Mouse (Mus musculus) embryonic fibroblast, embryonic 13.5 days (primary cell): Measurements from ENCODE around the gene Gm20388. TPM values are rescaled to one million over a fixed set of nuclear protein-coding genes. Genes with fewer than 3 reads are reported as not detected.

ENCODE experiments used
- H3K27ac ChIP-seq: 2 replicates; pipeline ENCODE4 v1.5.1; 2012; ENCODE audit warnings: low read length, control low read depth, inconsistent platforms; ENCODE audit not compliant: insufficient read depth
- H3K4me1 ChIP-seq: 2 replicates; pipeline ENCODE4 v1.6.1; 2011; ENCODE audit warnings: low read length; ENCODE audit not compliant: control insufficient read depth, insufficient read depth
- H3K4me3 ChIP-seq: 2 replicates; pipeline ENCODE4 v1.5.1; 2011; ENCODE audit warnings: mild to moderate bottlenecking, control low read depth, low read length; ENCODE audit not compliant: insufficient read depth
- CTCF ChIP-seq: IDR thresholded peaks from 2 replicates; pipeline ENCODE4 v1.5.1; 2011; ENCODE audit warnings: mild to moderate bottlenecking, control low read depth, low read length, moderate library complexity, borderline replicate concordance; ENCODE audit not compliant: insufficient read depth
- POLR2A ChIP-seq: IDR thresholded peaks from 2 replicates; pipeline ENCODE4 v1.6.1; 2011; ENCODE audit warnings: low read depth, mild to moderate bottlenecking, control low read depth, low read length, moderate library complexity
- polyA plus RNA-seq: library from polyadenylated mRNA; stranded (reverse); fragments of >200 nt; gene quantifications from 2 replicates; pipeline ENCODE4 v1.2.4, GENCODE M21; 2011; ENCODE audit warnings: low read depth; ENCODE audit not compliant: missing spikeins, insufficient read length

Gene Gm20388
- polyA plus RNA-seq, 1 experiment = 82.8 TPM

DNA sequence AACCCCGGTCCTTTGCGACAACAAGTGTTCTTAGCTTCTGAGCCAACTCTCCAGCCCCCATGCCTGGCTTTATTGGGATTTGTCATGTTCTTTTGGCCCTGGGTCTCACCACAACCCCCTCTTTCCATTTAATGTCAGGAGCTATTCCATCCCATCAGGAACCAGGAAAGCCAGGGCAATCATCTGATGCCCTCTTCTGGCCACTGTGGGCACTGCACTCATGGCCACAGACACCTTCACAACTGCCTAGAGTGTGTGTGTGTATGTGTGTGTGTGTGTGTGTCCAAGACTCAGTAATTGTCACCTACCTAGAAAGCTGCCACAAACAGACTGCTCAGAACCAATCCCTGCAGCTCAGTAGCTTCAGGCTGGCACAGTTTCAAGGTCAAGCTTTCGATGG is 23.5 kb upstream of the Gm20388 start:
- Histone ChIP-seq H3K27ac (no peak overlapping the region), H3K4me1 (peaks cover 6% of the 10 kb centered on the region), H3K4me3 (no peak overlapping the region)
- TF ChIP-seq POLR2A = no peak
- TF ChIP-seq CTCF = peak; percentile 74

DNA sequence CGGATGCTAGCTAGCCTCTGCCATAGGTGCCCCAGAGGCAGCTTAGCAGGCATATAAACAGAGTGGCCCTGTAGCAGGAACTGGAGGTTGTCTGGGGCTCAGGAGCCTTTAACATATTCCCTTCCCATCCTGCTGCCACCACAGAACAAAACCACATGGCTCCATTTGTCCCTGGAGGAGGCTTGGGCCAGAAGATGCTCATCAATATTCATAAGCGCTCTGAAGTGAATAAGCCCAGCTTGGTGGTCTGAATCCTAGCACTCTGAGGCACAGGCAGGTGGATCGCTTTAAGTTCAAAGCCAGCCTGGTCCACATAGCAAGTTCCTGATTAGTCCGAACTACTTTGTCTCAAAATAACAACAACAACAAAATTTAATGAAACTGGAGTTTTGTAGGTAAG is 22.6 kb upstream of the Gm20388 start:
- Histone ChIP-seq H3K27ac (no peak overlapping the region), H3K4me3 (no peak overlapping the region)
- no peak for TF ChIP-seq CTCF
- no peak for TF ChIP-seq POLR2A

GRCm38 (mm10) chr8:119897069-119897468 is 13.6 kb upstream of the Gm20388 start:
- TF ChIP-seq POLR2A = no peak
- TF ChIP-seq CTCF = no peak
- no peak overlapping the region for H3K27ac ChIP-seq
- H3K4me3 ChIP-seq = no peak overlapping the region
- no peaks in the 10 kb centered on the region for H3K4me1 ChIP-seq

More for the DNA sequence above, 22.6 kb upstream of the Gm20388 start:
- peaks cover 6% of the 10 kb centered on the region for H3K4me1 ChIP-seq

GRCm38 (mm10) chr8:119897933-119898332 is 12.7 kb upstream of the Gm20388 start:
- TF ChIP-seq CTCF (no peak), POLR2A (no peak)

DNA sequence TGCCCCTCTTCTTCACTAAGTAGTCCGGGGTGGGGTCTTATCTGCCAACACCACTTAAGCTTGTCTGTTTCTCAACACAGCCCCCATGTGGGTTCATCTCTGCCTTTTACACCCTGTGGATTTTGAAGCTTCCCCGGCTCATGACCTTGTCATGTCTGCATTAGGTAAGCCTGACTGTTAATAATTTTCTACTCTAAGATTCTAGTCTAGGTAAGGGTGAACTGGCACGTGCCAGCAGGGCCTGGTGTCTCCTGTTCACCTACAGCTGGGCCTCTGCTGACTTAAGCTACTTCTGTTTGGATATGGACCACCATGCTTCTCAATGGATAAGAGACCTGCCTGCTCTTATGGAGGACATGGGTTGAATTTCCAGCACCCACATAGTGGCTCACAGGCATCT is 9.3 kb upstream of the Gm20388 start:
- Histone ChIP-seq H3K4me1 (no peaks in the 10 kb centered on the region), H3K27ac (no peak overlapping the region), H3K4me3 (no peak overlapping the region)
- TF ChIP-seq CTCF = no peak
- no peak for TF ChIP-seq POLR2A

More at GRCm38 (mm10) chr8:119897933-119898332, 12.7 kb upstream of the Gm20388 start:
- no peaks in the 10 kb centered on the region for H3K4me1 ChIP-seq
- no peak overlapping the region for H3K4me3 ChIP-seq
- H3K27ac ChIP-seq = no peak overlapping the region

GRCm38 (mm10) chr8:119901952-119902351 is 8.7 kb upstream of the Gm20388 start:
- no peak for TF ChIP-seq POLR2A
- TF ChIP-seq CTCF = no peak
- Histone ChIP-seq H3K27ac (no peak overlapping the region), H3K4me3 (no peak overlapping the region), H3K4me1 (no peaks in the 10 kb centered on the region)

GRCm38 (mm10) chr8:119904323-119904911 is 6.2 kb upstream of the Gm20388 start:
- Histone ChIP-seq H3K4me1 (no peaks in the 10 kb centered on the region), H3K27ac (no peak overlapping the region)
- TF ChIP-seq POLR2A = no peak
- no peak for TF ChIP-seq CTCF

GRCm38 (mm10) chr8:119909944-119910546 is 596 bp upstream of the Gm20388 start, which contains the start of gene Usp10:
TSS of gene Usp10 (plus strand) at chr8:119910360.
- peak within 1 kb of the TSS; percentile 28; the same call in 1 of the 2 replicates for H3K27ac ChIP-seq
- H3K4me1 ChIP-seq = peaks cover 16% of the 10 kb centered on the region
- H3K4me3 ChIP-seq = peak within 1 kb of the TSS; percentile 73
- TF ChIP-seq POLR2A (no peak), CTCF (no peak)

More at GRCm38 (mm10) chr8:119904323-119904911, 6.2 kb upstream of the Gm20388 start:
- H3K4me3 ChIP-seq = no peak overlapping the region

DNA sequence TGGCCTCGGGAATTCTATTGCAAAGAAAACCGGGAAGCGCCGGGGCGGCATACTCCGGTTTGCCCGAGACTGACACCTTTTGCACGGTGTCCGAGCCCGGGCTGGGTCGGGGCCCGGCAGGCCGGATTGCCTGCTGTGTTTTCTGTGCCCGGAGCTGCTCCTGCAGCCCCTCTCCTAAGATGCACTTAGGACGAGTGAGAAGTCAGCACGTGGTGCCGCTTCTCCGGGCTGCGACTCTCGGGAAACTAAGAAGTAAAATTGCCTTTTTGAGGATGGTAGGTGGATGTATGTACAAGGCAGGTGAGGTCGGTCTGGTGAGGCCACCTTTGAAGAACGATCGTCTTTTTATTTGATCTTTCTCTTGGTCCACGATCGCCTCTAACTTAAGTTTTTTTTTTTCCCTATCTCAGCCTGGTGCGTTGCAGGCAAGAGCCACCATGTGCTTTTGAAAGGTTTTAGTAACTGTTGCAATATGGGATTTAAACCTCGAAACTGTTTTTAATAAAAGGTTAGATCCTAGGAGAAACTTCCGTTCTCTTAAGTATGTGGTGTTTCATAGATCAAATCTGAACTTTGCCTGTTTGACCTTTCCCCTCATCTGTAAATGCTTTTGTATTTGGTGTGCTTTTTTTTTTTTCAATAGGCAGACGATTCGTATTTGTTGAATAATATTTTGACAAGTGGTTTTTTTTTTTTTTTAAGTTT is 769 bp downstream of the Gm20388 start:
- peaks cover 16% of the 10 kb centered on the region for H3K4me1 ChIP-seq
- no peak overlapping the region for H3K27ac ChIP-seq
- no peak for TF ChIP-seq POLR2A
- TF ChIP-seq CTCF = no peak
- peak overlapping the region; percentile 73 for H3K4me3 ChIP-seq

DNA sequence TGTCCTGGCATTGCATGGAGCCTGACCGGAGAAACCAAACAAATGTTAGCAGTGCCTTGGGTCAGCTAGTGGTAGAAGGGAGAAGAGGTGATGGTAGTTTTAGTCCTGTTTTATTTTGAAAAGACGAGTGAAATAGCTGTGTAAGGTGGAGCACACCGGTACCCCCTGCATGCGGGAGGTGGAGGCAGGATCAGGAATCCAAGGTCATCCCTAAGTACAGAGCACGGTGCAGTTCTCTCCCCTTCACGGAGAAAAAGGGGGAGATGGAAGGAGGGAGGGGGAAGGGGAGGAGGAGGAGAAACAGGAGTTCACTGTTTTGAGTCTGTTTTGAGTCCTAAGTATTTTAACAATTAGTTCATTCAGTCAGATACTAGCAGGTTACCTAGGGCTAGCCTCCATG is 2.0 kb downstream of the Gm20388 start:
- Histone ChIP-seq H3K27ac (no peak overlapping the region), H3K4me1 (peaks cover 16% of the 10 kb centered on the region), H3K4me3 (peak overlapping the region; percentile 39)
- TF ChIP-seq POLR2A = no peak
- no peak for TF ChIP-seq CTCF
